Mouse (Mus musculus): Measurements from ENCODE around the gene Abca9.

Gene Abca9

GRCm38 (mm10) chr11:110060127-110060526, 107.9 kb downstream of the Abca9 start:
- DNase-seq, result peak; percentile 3

- DNase-seq, result no peak
These were observed 114.3 kb downstream of the Abca9 start for GRCm38 (mm10) chr11:110053681-110054080.

All from kidney, adult 11 months (tissue).